Mouse (Mus musculus) E14TG2a.4 (cell line): Measurements from ENCODE around the gene Slc35e4.

Experiments
- CTCF ChIP-seq: conservative IDR thresholded peaks from 2 replicates; pipeline ENCODE4 v1.5.1; 2014; ENCODE audit warnings: low read length
- NANOG ChIP-seq: IDR thresholded peaks from 2 replicates; pipeline ENCODE4 v1.6.1; 2014; ENCODE audit warnings: borderline replicate concordance, low read length, mixed read lengths
- POU5F1 ChIP-seq: IDR thresholded peaks from 2 replicates; pipeline ENCODE4 v1.6.1; 2014; ENCODE audit warnings: low read length, borderline replicate concordance

DNA sequence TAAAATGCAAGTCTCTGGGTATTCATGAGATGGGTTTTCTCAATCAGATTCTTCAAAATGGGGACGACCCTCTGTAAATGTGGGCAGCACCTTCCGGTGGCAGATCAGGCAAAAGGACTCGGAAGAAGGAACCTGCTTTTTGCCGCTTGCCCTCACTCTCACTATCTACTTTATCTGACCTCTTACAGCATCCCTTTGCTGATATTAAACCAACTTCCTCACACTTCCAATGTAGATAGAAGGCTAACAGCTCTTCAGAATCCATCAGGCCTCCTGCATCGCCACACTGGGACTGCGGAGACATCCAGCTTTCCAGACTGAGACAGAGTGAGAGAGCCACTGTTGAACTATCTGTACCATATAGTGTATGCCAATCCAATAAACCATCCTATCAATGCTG lies 8.3 kb upstream of the Slc35e4 start:
- no peak for TF ChIP-seq CTCF
- TF ChIP-seq POU5F1, result no peak
- TF ChIP-seq NANOG, result no peak
